Mouse (Mus musculus) midbrain, embryonic 14.5 days (tissue): Measurements from ENCODE around the gene Rnpepl1. TPM values are rescaled to one million over a fixed set of nuclear protein-coding genes. Genes with fewer than 3 reads are reported as not detected.
"Not testable (repeated sequence)": the region's sequence is repeated elsewhere in the genome, so short reads cannot be mapped to it uniquely, and the experiment has no call there.

Source experiments
- ATAC-seq: fragments of 200-750 bp; cut with Nextera tagmentation; 2 replicates; pipeline ENCODE4 v1.8.0; 2017; ENCODE audit warnings: moderate number of reproducible peaks, moderate library complexity; ENCODE audit not compliant: low FRiP score, low TSS enrichment
- DNase-seq: peaks from one replicate; pipeline ENCODE4 v3.0.0-alpha.2; 2015
- H3K27ac ChIP-seq: fragments of 300-500 bp; sonication (generic); replicated peaks from 2 replicates; pipeline ENCODE4 v1.5.1; 2014; ENCODE audit warnings: mild to moderate bottlenecking, low read depth, low read length, moderate library complexity
- H3K27me3 ChIP-seq: fragments of 300-500 bp; sonication (generic); 2 replicates; pipeline ENCODE4 v1.6.1; 2014; ENCODE audit warnings: low read length, control low read depth, mixed read lengths; ENCODE audit not compliant: control insufficient read depth, insufficient read depth
- H3K36me3 ChIP-seq: fragments of 300-500 bp; sonication (generic); 2 replicates; pipeline ENCODE4 v1.6.1; 2014; ENCODE audit warnings: low read length, control low read depth; ENCODE audit not compliant: control insufficient read depth, insufficient read depth
- H3K4me1 ChIP-seq: fragments of 300-500 bp; sonication (generic); 2 replicates; pipeline ENCODE4 v1.6.1; 2014; ENCODE audit warnings: mild to moderate bottlenecking, antibody characterized with exemption, low read length, control low read depth; ENCODE audit not compliant: control insufficient read depth, insufficient read depth
- H3K4me2 ChIP-seq: fragments of 300-500 bp; sonication (generic); 2 replicates; pipeline ENCODE4 v1.6.1; 2014; ENCODE audit warnings: mild to moderate bottlenecking, low read length, moderate library complexity
- H3K4me3 ChIP-seq: fragments of 300-500 bp; sonication (generic); replicated peaks from 2 replicates; pipeline ENCODE4 v1.5.1; 2014; ENCODE audit warnings: low read depth, low read length
- H3K9ac ChIP-seq: fragments of 300-500 bp; sonication (generic); replicated peaks from 2 replicates; pipeline ENCODE4 v1.6.1; 2014; ENCODE audit warnings: mild to moderate bottlenecking, low read length, moderate library complexity
- H3K9me3 ChIP-seq: fragments of 300-500 bp; sonication (generic); 2 replicates; pipeline ENCODE4 v1.6.1; 2016; ENCODE audit warnings: low read length, control low read depth, mixed read lengths; ENCODE audit not compliant: control insufficient read depth
- WGBS: fragments of 180-500 bp; shearing (Covaris S2); extraction: QIAGEN DNeasy Blood & Tissue Kit; methylation state at CpG from one replicate; pipeline ENCODE4 v1.1.7; 2014; 5-methylcytosine and 5-hydroxymethylcytosine counted together
- polyA plus RNA-seq: library from polyadenylated mRNA; unstranded; fragments of >200 nt; fragmentation: Nextera tagmentation; extraction: Ambion mirVana; gene quantifications from 2 replicates; pipeline ENCODE4 v1.2.1, GENCODE M21; 2014

The Rnpepl1 gene
- polyA plus RNA-seq, 1 experiment from 2014 or later = 26.8 TPM

DNA sequence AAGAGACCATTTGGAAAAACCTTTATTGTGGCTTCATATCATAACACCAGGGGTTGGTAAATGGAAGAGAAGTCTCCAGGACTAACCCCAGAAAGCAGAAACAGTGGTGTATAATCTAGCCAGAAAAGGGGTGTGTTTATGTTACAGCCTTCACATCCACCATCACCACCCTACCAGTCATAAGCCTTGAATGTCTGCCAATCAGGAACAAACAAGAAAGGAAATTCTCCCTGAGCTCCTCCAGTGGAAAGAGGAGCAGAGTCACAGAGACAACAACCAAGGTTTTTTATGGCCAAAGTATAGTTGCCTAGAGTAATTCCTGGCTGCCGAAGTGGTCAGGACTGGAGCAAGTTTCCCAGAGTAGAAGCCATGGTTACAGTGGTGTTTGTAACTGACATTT is 48.4 kb downstream of the Rnpepl1 start:
- WGBS = 91% methylated on average over 1 of the region's 1 CpGs
- ATAC-seq = no peak

DNA sequence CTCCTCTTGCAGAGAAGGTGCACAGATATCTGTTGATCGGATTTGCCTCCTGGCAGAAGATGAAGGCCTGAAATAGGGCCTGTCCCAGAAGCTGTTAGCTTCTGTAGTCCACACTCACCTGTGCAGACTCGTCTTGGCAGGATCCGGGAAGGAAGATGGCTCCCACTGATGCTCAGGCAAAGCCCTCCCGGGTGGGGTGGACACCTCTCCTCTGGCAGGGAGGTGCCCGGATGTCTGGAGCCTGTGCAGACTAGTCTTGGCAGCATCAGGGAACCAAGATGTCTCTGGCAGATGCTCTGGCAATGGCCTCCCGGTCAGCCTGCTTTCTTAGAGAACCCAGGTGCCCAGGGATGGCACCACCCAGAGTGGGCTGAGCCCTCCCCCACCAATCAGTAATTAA is 60.2 kb downstream of the Rnpepl1 start:
- H3K9me3 ChIP-seq, H3K4me3 ChIP-seq, H3K27me3 ChIP-seq, H3K4me2 ChIP-seq, H3K27ac ChIP-seq, H3K36me3 ChIP-seq, ATAC-seq, H3K4me1 ChIP-seq, H3K9ac ChIP-seq, DNase-seq: not testable (repeated sequence)
- 85% methylated on average over 6 of the region's 6 CpGs for WGBS

More for the DNA sequence above, 48.4 kb downstream of the Rnpepl1 start:
- H3K9me3 ChIP-seq = no peaks in the 10 kb centered on the region
- H3K9ac ChIP-seq = no peak overlapping the region
- no peak overlapping the region for H3K4me3 ChIP-seq
- no peak for DNase-seq
- H3K4me1 ChIP-seq = no peaks in the 10 kb centered on the region
- no peaks in the 10 kb centered on the region for H3K27me3 ChIP-seq
- H3K4me2 ChIP-seq = no peak overlapping the region
- no peaks in the 10 kb centered on the region for H3K36me3 ChIP-seq
- no peak overlapping the region for H3K27ac ChIP-seq

- no peak for DNase-seq
- Histone ChIP-seq H3K9ac (no peak overlapping the region), H3K27ac (no peak overlapping the region), H3K4me2 (no peak overlapping the region), H3K4me3 (no peak overlapping the region), H3K4me1 (0 out of 2 replicates have a peak, but pooled peaks cover 2% of the 10 kb centered on the region), H3K27me3 (no peaks in the 10 kb centered on the region), H3K9me3 (no peaks in the 10 kb centered on the region), H3K36me3 (no peaks in the 10 kb centered on the region)
- 90% methylated on average over 7 of the region's 7 CpGs for WGBS
- no peak for ATAC-seq
Observed at GRCm38 (mm10) chr1:92971879-92972795, 61.6 kb downstream of the Rnpepl1 start.

- ATAC-seq (no peak), DNase-seq (peak; percentile 48)
- Histone ChIP-seq H3K27me3 (no peaks in the 10 kb centered on the region), H3K4me3 (no peak overlapping the region), H3K27ac (no peak overlapping the region), H3K9me3 (no peaks in the 10 kb centered on the region), H3K4me1 (0 out of 2 replicates have a peak, but pooled peaks cover 2% of the 10 kb centered on the region), H3K36me3 (no peaks in the 10 kb centered on the region), H3K9ac (no peak overlapping the region), H3K4me2 (no peak overlapping the region)
- WGBS = 72% methylated on average over 1 of the region's 1 CpGs
Observed at GRCm38 (mm10) chr1:92972854-92973253, 62.3 kb downstream of the Rnpepl1 start.

Other genes starting within 250 kb of the Rnpepl1 start
- gene Gpc1, start 79.1 kb upstream of the Rnpepl1 start, polyA plus RNA-seq = 64.8 and 65.7 TPM in 2 replicates
- gene Ankmy1, start 7.9 kb upstream of the Rnpepl1 start, polyA plus RNA-seq = 1.6 and 2.6 TPM in 2 replicates
- 14.2 and 14.4 TPM in 2 replicates for gene Dusp28, start 3.8 kb upstream of the Rnpepl1 start, polyA plus RNA-seq
- 52.6 and 56.1 TPM in 2 replicates for gene Capn10, start 23.6 kb downstream of the Rnpepl1 start, polyA plus RNA-seq
- gene Gpr35, start 40.1 kb downstream of the Rnpepl1 start, polyA plus RNA-seq = 0.16 and 1.3 TPM in 2 replicates
- gene Aqp12, start 95.6 kb downstream of the Rnpepl1 start, polyA plus RNA-seq = not detected in 2 replicates
- gene Kif1a, start 191.2 kb downstream of the Rnpepl1 start, polyA plus RNA-seq = 228 and 350 TPM in 2 replicates
- gene Agxt, start 224.5 kb downstream of the Rnpepl1 start, polyA plus RNA-seq = not detected in 2 replicates